Mouse (Mus musculus): ENCODE measurements around the gene Lmtk3.

GRCm38 (mm10) chr7:45747450-45747849, 36.1 kb upstream of the Lmtk3 start:
- TF ChIP-seq CTCF (IDR thresholded peaks at IDR 0.05; ENCODE audit: low read depth) (no peak), EP300 (IDR thresholded peaks at IDR 0.05; ENCODE audit: low read depth) (no peak)
